Mouse (Mus musculus) hindbrain, embryonic 16.5 days (tissue): Measurements from ENCODE around the gene Ccl17. TPM values are rescaled to one million over a fixed set of nuclear protein-coding genes. Genes with fewer than 3 reads are reported as not detected.

Experiments
- ATAC-seq: fragments of 200-750 bp; cut with Nextera tagmentation; 2 replicates; pipeline ENCODE4 v1.8.0; 2017; ENCODE audit warnings: moderate TSS enrichment, moderate library complexity
- H3K27ac ChIP-seq: fragments of 300-500 bp; sonication (generic); 2 replicates; pipeline ENCODE4 v1.5.1; 2014; ENCODE audit warnings: low read depth, mild to moderate bottlenecking, control low read depth, low read length, moderate library complexity
- H3K27me3 ChIP-seq: fragments of 300-500 bp; sonication (generic); replicated peaks from 2 replicates; pipeline ENCODE4 v1.6.1; 2014; ENCODE audit warnings: low read length; ENCODE audit not compliant: control insufficient read depth, insufficient read depth
- H3K36me3 ChIP-seq: fragments of 300-500 bp; sonication (generic); 2 replicates; pipeline ENCODE4 v1.6.1; 2014; ENCODE audit warnings: mild to moderate bottlenecking, low read length, moderate library complexity, mixed read lengths; ENCODE audit not compliant: control insufficient read depth, insufficient read depth
- H3K4me1 ChIP-seq: fragments of 300-500 bp; sonication (generic); 2 replicates; pipeline ENCODE4 v1.6.1; 2014; ENCODE audit warnings: low read depth, low read length; ENCODE audit not compliant: control insufficient read depth, insufficient read depth
- H3K4me2 ChIP-seq: fragments of 300-500 bp; sonication (generic); 2 replicates; pipeline ENCODE4 v1.6.1; 2014; ENCODE audit warnings: mild to moderate bottlenecking, low read length, control low read depth, moderate library complexity
- H3K4me3 ChIP-seq: fragments of 300-500 bp; sonication (generic); 2 replicates; pipeline ENCODE4 v1.5.1; 2014; ENCODE audit warnings: mild to moderate bottlenecking, low read length, control low read depth, moderate library complexity
- H3K9ac ChIP-seq: fragments of 300-500 bp; sonication (generic); 2 replicates; pipeline ENCODE4 v1.6.1; 2014; ENCODE audit warnings: low read depth, mild to moderate bottlenecking, control low read depth, low read length, moderate library complexity
- H3K9me3 ChIP-seq: fragments of 300-500 bp; sonication (generic); 2 replicates; pipeline ENCODE4 v1.6.1; 2014; ENCODE audit warnings: mild to moderate bottlenecking, low read length, moderate library complexity; ENCODE audit not compliant: control insufficient read depth
- WGBS: fragments of 180-500 bp; shearing (Covaris S2); extraction: QIAGEN DNeasy Blood & Tissue Kit; methylation state at CpG from one replicate; pipeline ENCODE4 v1.1.7; 2014; 5-methylcytosine and 5-hydroxymethylcytosine counted together
- polyA plus RNA-seq: library from polyadenylated mRNA; unstranded; fragments of >200 nt; fragmentation: Nextera tagmentation; extraction: Ambion mirVana; gene quantifications from 2 replicates; pipeline ENCODE4 v1.2.1, GENCODE M21; 2015

Ccl17 gene
- polyA plus RNA-seq, 1 experiment from 2014 or later: 0.79 TPM

- Histone ChIP-seq H3K27me3 (no peaks in the 10 kb centered on the region), H3K4me3 (no peak overlapping the region), H3K9ac (no peak overlapping the region), H3K4me2 (no peak overlapping the region), H3K36me3 (no peaks in the 10 kb centered on the region; the same call in 1 of the 2 replicates), H3K27ac (no peak overlapping the region), H3K4me1 (peaks cover 14% of the 10 kb centered on the region), H3K9me3 (no peaks in the 10 kb centered on the region)
- whole genome bisulfite sequencing: 56% methylated on average over 5 of the region's 5 CpGs
- ATAC-seq: no peak
These were observed 31.8 kb upstream of the Ccl17 start for GRCm38 (mm10) chr8:94778473-94778872.

- 71% methylated on average over 10 of the region's 10 CpGs for WGBS
- no peak overlapping the region for H3K9ac ChIP-seq
These were observed 31.2 kb upstream of the Ccl17 start for GRCm38 (mm10) chr8:94778895-94779533.

GRCm38 (mm10) chr8:94779534-94780294, 30.5 kb upstream of the Ccl17 start:
- 93% methylated on average over 16 of the region's 16 CpGs for WGBS
- no peak for ATAC-seq
- H3K27me3 ChIP-seq: no peaks in the 10 kb centered on the region

More at GRCm38 (mm10) chr8:94778895-94779533, 31.2 kb upstream of the Ccl17 start:
- no peaks in the 10 kb centered on the region for H3K27me3 ChIP-seq
- no peaks in the 10 kb centered on the region; the same call in 1 of the 2 replicates for H3K36me3 ChIP-seq
- no peak overlapping the region for H3K4me2 ChIP-seq
- H3K27ac ChIP-seq: no peak overlapping the region
- H3K4me3 ChIP-seq: no peak overlapping the region
- H3K9me3 ChIP-seq: no peaks in the 10 kb centered on the region
- peaks cover 9% of the 10 kb centered on the region for H3K4me1 ChIP-seq
- ATAC-seq: no peak

GRCm38 (mm10) chr8:94780491-94781154, 29.6 kb upstream of the Ccl17 start:
- WGBS: 87% methylated on average over 21 of the region's 21 CpGs

More at GRCm38 (mm10) chr8:94779534-94780294, 30.5 kb upstream of the Ccl17 start:
- H3K9ac ChIP-seq: no peak overlapping the region
- no peak overlapping the region for H3K27ac ChIP-seq
- no peak overlapping the region for H3K4me3 ChIP-seq
- no peak overlapping the region for H3K4me2 ChIP-seq
- no peaks in the 10 kb centered on the region for H3K9me3 ChIP-seq
- H3K4me1 ChIP-seq: peaks cover 4% of the 10 kb centered on the region
- H3K36me3 ChIP-seq: no peaks in the 10 kb centered on the region; the same call in 1 of the 2 replicates

GRCm38 (mm10) chr8:94781155-94781837, 29.0 kb upstream of the Ccl17 start:
- ATAC-seq: no peak
- Histone ChIP-seq H3K9me3 (no peaks in the 10 kb centered on the region), H3K27me3 (no peaks in the 10 kb centered on the region), H3K4me1 (peaks cover 4% of the 10 kb centered on the region), H3K9ac (no peak overlapping the region), H3K36me3 (no peaks in the 10 kb centered on the region; the same call in 1 of the 2 replicates), H3K4me3 (no peak overlapping the region), H3K27ac (no peak overlapping the region), H3K4me2 (no peak overlapping the region)
- 67% methylated on average over 7 of the region's 7 CpGs for WGBS

More at GRCm38 (mm10) chr8:94780491-94781154, 29.6 kb upstream of the Ccl17 start:
- H3K4me3 ChIP-seq: no peak overlapping the region
- H3K9ac ChIP-seq: no peak overlapping the region
- no peak overlapping the region for H3K27ac ChIP-seq
- no peak for ATAC-seq
- no peaks in the 10 kb centered on the region for H3K9me3 ChIP-seq
- no peaks in the 10 kb centered on the region for H3K27me3 ChIP-seq
- no peaks in the 10 kb centered on the region; the same call in 1 of the 2 replicates for H3K36me3 ChIP-seq
- peaks cover 4% of the 10 kb centered on the region for H3K4me1 ChIP-seq
- H3K4me2 ChIP-seq: no peak overlapping the region

GRCm38 (mm10) chr8:94781838-94782235, 28.4 kb upstream of the Ccl17 start:
- Histone ChIP-seq H3K27ac (no peak overlapping the region), H3K4me1 (peaks cover 4% of the 10 kb centered on the region), H3K27me3 (no peaks in the 10 kb centered on the region), H3K9ac (no peak overlapping the region), H3K9me3 (no peaks in the 10 kb centered on the region), H3K36me3 (no peaks in the 10 kb centered on the region; the same call in 1 of the 2 replicates), H3K4me3 (no peak overlapping the region), H3K4me2 (no peak overlapping the region)
- ATAC-seq: no peak
- WGBS: 14% methylated on average over 11 of the region's 11 CpGs

GRCm38 (mm10) chr8:94783890-94784289, 26.4 kb upstream of the Ccl17 start:
- 81% methylated on average over 4 of the region's 4 CpGs for WGBS
- ATAC-seq: no peak

GRCm38 (mm10) chr8:94785247-94785985, 24.8 kb upstream of the Ccl17 start:
- no peak for ATAC-seq
- Histone ChIP-seq H3K9ac (no peak overlapping the region), H3K27me3 (no peaks in the 10 kb centered on the region), H3K36me3 (no peaks in the 10 kb centered on the region), H3K4me2 (no peak overlapping the region), H3K4me1 (no peaks in the 10 kb centered on the region; the same call in 1 of the 2 replicates), H3K4me3 (no peak overlapping the region), H3K9me3 (no peaks in the 10 kb centered on the region), H3K27ac (no peak overlapping the region)
- WGBS: 77% methylated on average over 12 of the region's 12 CpGs

More at GRCm38 (mm10) chr8:94783890-94784289, 26.4 kb upstream of the Ccl17 start:
- no peak overlapping the region for H3K4me2 ChIP-seq
- no peaks in the 10 kb centered on the region; the same call in 1 of the 2 replicates for H3K36me3 ChIP-seq
- no peaks in the 10 kb centered on the region; the same call in 1 of the 2 replicates for H3K4me1 ChIP-seq
- H3K4me3 ChIP-seq: no peak overlapping the region
- no peaks in the 10 kb centered on the region for H3K9me3 ChIP-seq
- H3K9ac ChIP-seq: no peak overlapping the region
- no peak overlapping the region for H3K27ac ChIP-seq
- H3K27me3 ChIP-seq: no peaks in the 10 kb centered on the region
